Mouse (Mus musculus): ENCODE data around the gene Sc5d. TPM values are rescaled to one million over a fixed set of nuclear protein-coding genes. Genes with fewer than 3 reads are reported as not detected.

Sc5d gene
- 82.8 and 281 TPM in 2 replicates for polyA plus RNA-seq (2012; rRNA removed; ENCODE audit: low replicate concordance)

DNA sequence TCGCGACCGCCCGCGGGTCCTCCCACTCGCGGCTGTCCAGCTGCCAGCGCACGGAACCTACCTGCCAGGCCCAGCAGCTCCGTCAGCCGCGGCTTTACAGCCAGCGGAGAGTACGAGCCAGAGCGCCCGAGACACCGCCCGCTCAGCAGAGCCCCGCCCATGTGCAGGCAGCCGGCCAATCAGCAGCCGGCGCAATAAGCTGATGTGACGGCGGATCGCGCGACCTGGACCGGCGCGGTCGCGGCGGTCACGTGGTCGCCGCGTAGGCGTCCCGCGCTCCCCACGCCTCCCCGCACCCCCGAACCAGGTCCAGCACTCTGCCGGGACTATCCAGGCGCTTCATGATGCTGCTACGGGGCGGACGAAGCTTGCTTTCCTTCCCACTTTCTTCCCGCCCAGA is at the start of gene Sc5d:
Gene Sc5d, minus strand, starts transcription at position 112 of the 400 bp plus-strand sequence.

Other genes starting within 250 kb of the Sc5d start
- gene Sorl1, start 140.0 kb downstream of the Sc5d start, polyA plus RNA-seq (2012; rRNA removed; ENCODE audit: low replicate concordance), result 62.8 and 89.5 TPM in 2 replicates
- gene Tecta, start 135.7 kb upstream of the Sc5d start, polyA plus RNA-seq (2012; rRNA removed; ENCODE audit: low replicate concordance), result 0.06 TPM in 2 replicates
- gene Tbcel, start 243.6 kb upstream of the Sc5d start, polyA plus RNA-seq (2012; rRNA removed; ENCODE audit: low replicate concordance), result 4.5 and 8.7 TPM in 2 replicates